Mouse (Mus musculus): ENCODE measurements at regions not wholly inside any gene's neighbourhood (a gene's known extent, or its start where the extent isn't known, plus 50 kb on each side); places are given as distances from the start of the nearest gene placed in this dataset.

GRCm38 (mm10) chr17:81225281-81225680, 160.4 kb upstream of the Thumpd2 start:
- ATAC-seq (ENCODE audit: extremely low read depth, insufficient number of reproducible peaks, low FRiP score, poor library complexity, severe bottlenecking) (no peak), DNase-seq (ENCODE audit: low spot score) (no peak)
- Histone ChIP-seq H3K9me3 (replicated peaks) (peaks cover under 1% of the 10 kb centered on the region; the same call in 1 of the 2 replicates), H3K4me3 (ENCODE audit: low read depth, low read length) (no peak overlapping the region), H3K36me3 (replicated peaks) (no peaks in the 10 kb centered on the region), H3K27me3 (ENCODE audit: insufficient read depth, low read length) (no peaks in the 10 kb centered on the region), H3K4me1 (ENCODE audit: insufficient read depth, low read depth, low read length) (no peaks in the 10 kb centered on the region)
- TF ChIP-seq GATA1 (IDR thresholded peaks at IDR 0.05; ENCODE audit: borderline replicate concordance, low read length) (no peak), TAL1 (conservative IDR thresholded peaks at IDR 0.05; ENCODE audit: low read depth, low read length) (no peak), POLR2AphosphoS5 (IDR thresholded peaks at IDR 0.05; ENCODE audit: insufficient replicate concordance, low read depth, low read length) (no peak), CTCF (IDR thresholded peaks at IDR 0.05; ENCODE audit: low read depth, low read length) (no peak), GATA2 (IDR thresholded peaks at IDR 0.05; ENCODE audit: borderline replicate concordance, low read depth, low read length) (no peak)

DNA sequence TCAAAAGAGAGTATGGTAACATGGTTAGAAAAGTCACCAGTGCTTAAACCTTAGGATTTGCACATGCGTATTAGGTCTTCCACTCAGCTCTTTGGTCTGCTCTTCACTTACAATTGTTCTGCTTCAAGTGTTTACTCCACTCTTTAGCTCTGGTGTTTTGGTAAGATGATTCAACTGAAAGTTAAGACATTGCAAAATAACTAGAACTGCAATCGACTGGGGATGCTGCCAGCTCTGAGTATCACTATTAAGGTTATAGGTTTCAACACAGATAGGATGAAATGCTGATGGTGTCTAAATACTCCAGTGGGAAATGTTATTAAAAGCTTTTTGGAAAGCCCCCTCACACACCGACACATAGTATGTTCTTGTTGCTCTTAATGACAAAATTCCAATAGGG, 156.6 kb upstream of the Thumpd2 start:
- Histone ChIP-seq H3K36me3 (replicated peaks) (no peaks in the 10 kb centered on the region), H3K9me3 (replicated peaks) (no peaks in the 10 kb centered on the region; the same call in 1 of the 2 replicates), H3K4me1 (ENCODE audit: insufficient read depth, low read depth, low read length) (no peaks in the 10 kb centered on the region), H3K4me3 (ENCODE audit: low read depth, low read length) (no peak overlapping the region), H3K27me3 (ENCODE audit: insufficient read depth, low read length) (no peaks in the 10 kb centered on the region)
- no peak for ATAC-seq (ENCODE audit: extremely low read depth, insufficient number of reproducible peaks, low FRiP score, poor library complexity, severe bottlenecking)
- TF ChIP-seq CTCF (IDR thresholded peaks at IDR 0.05; ENCODE audit: low read depth, low read length): no peak
- no peak for TF ChIP-seq POLR2AphosphoS5 (IDR thresholded peaks at IDR 0.05; ENCODE audit: insufficient replicate concordance, low read depth, low read length)
- TF ChIP-seq TAL1 (conservative IDR thresholded peaks at IDR 0.05; ENCODE audit: low read depth, low read length): no peak
- no peak for TF ChIP-seq GATA1 (IDR thresholded peaks at IDR 0.05; ENCODE audit: borderline replicate concordance, low read length)
- no peak for TF ChIP-seq GATA2 (IDR thresholded peaks at IDR 0.05; ENCODE audit: borderline replicate concordance, low read depth, low read length)
- no peak for DNase-seq (ENCODE audit: low spot score)

- Histone ChIP-seq H3K36me3 (replicated peaks) (no peaks in the 10 kb centered on the region), H3K27me3 (ENCODE audit: insufficient read depth, low read length) (no peaks in the 10 kb centered on the region), H3K4me1 (ENCODE audit: insufficient read depth, low read depth, low read length) (no peaks in the 10 kb centered on the region), H3K4me3 (ENCODE audit: low read depth, low read length) (no peak overlapping the region), H3K9me3 (replicated peaks) (0 out of 2 replicates have a peak, but pooled peaks cover 2% of the 10 kb centered on the region)
- no peak for TF ChIP-seq POLR2AphosphoS5 (IDR thresholded peaks at IDR 0.05; ENCODE audit: insufficient replicate concordance, low read depth, low read length)
- TF ChIP-seq GATA1 (IDR thresholded peaks at IDR 0.05; ENCODE audit: borderline replicate concordance, low read length): no peak
- TF ChIP-seq CTCF (IDR thresholded peaks at IDR 0.05; ENCODE audit: low read depth, low read length): no peak
- TF ChIP-seq GATA2 (IDR thresholded peaks at IDR 0.05; ENCODE audit: borderline replicate concordance, low read depth, low read length): no peak
- TF ChIP-seq TAL1 (conservative IDR thresholded peaks at IDR 0.05; ENCODE audit: low read depth, low read length): no peak
- ATAC-seq (ENCODE audit: extremely low read depth, insufficient number of reproducible peaks, low FRiP score, poor library complexity, severe bottlenecking) (no peak), DNase-seq (ENCODE audit: low spot score) (no peak)
Observed at GRCm38 (mm10) chr17:81214844-81215243, 150.0 kb upstream of the Thumpd2 start.

GRCm38 (mm10) chr17:81212043-81212442, 147.2 kb upstream of the Thumpd2 start:
- TF ChIP-seq CTCF (IDR thresholded peaks at IDR 0.05; ENCODE audit: low read depth, low read length) (no peak), GATA2 (IDR thresholded peaks at IDR 0.05; ENCODE audit: borderline replicate concordance, low read depth, low read length) (no peak), GATA1 (IDR thresholded peaks at IDR 0.05; ENCODE audit: borderline replicate concordance, low read length) (no peak), TAL1 (conservative IDR thresholded peaks at IDR 0.05; ENCODE audit: low read depth, low read length) (no peak)
- ATAC-seq (ENCODE audit: extremely low read depth, insufficient number of reproducible peaks, low FRiP score, poor library complexity, severe bottlenecking) (no peak), DNase-seq (ENCODE audit: low spot score) (no peak)
- Histone ChIP-seq H3K4me3 (ENCODE audit: low read depth, low read length) (no peak overlapping the region), H3K36me3 (replicated peaks) (no peaks in the 10 kb centered on the region), H3K27me3 (ENCODE audit: insufficient read depth, low read length) (no peaks in the 10 kb centered on the region), H3K4me1 (ENCODE audit: insufficient read depth, low read depth, low read length) (no peaks in the 10 kb centered on the region), H3K9me3 (replicated peaks) (peaks cover 9% of the 10 kb centered on the region)

GRCm38 (mm10) chr17:81210389-81210788, 145.5 kb upstream of the Thumpd2 start:
- Histone ChIP-seq H3K36me3 (replicated peaks) (no peaks in the 10 kb centered on the region), H3K4me3 (ENCODE audit: low read depth, low read length) (no peak overlapping the region), H3K27me3 (ENCODE audit: insufficient read depth, low read length) (no peaks in the 10 kb centered on the region), H3K4me1 (ENCODE audit: insufficient read depth, low read depth, low read length) (no peaks in the 10 kb centered on the region), H3K9me3 (replicated peaks) (peaks cover 15% of the 10 kb centered on the region)
- DNase-seq (ENCODE audit: low spot score): no peak
- no peak for ATAC-seq (ENCODE audit: extremely low read depth, insufficient number of reproducible peaks, low FRiP score, poor library complexity, severe bottlenecking)
- no peak for TF ChIP-seq GATA1 (IDR thresholded peaks at IDR 0.05; ENCODE audit: borderline replicate concordance, low read length)
- no peak for TF ChIP-seq POLR2AphosphoS5 (IDR thresholded peaks at IDR 0.05; ENCODE audit: insufficient replicate concordance, low read depth, low read length)
- TF ChIP-seq TAL1 (conservative IDR thresholded peaks at IDR 0.05; ENCODE audit: low read depth, low read length): no peak
- TF ChIP-seq GATA2 (IDR thresholded peaks at IDR 0.05; ENCODE audit: borderline replicate concordance, low read depth, low read length): no peak
- no peak for TF ChIP-seq CTCF (IDR thresholded peaks at IDR 0.05; ENCODE audit: low read depth, low read length)

GRCm38 (mm10) chr17:81209323-81209722, 144.4 kb upstream of the Thumpd2 start:
- no peak overlapping the region for H3K4me3 ChIP-seq (ENCODE audit: low read depth, low read length)
- ATAC-seq (ENCODE audit: extremely low read depth, insufficient number of reproducible peaks, low FRiP score, poor library complexity, severe bottlenecking) (no peak), DNase-seq (ENCODE audit: low spot score) (no peak)
- TF ChIP-seq TAL1 (conservative IDR thresholded peaks at IDR 0.05; ENCODE audit: low read depth, low read length) (no peak), POLR2AphosphoS5 (IDR thresholded peaks at IDR 0.05; ENCODE audit: insufficient replicate concordance, low read depth, low read length) (no peak), GATA2 (IDR thresholded peaks at IDR 0.05; ENCODE audit: borderline replicate concordance, low read depth, low read length) (no peak), GATA1 (IDR thresholded peaks at IDR 0.05; ENCODE audit: borderline replicate concordance, low read length) (no peak), CTCF (IDR thresholded peaks at IDR 0.05; ENCODE audit: low read depth, low read length) (no peak)
- H3K4me1 ChIP-seq (ENCODE audit: insufficient read depth, low read depth, low read length): no peaks in the 10 kb centered on the region
- peaks cover 15% of the 10 kb centered on the region for H3K9me3 ChIP-seq (replicated peaks)
- H3K27me3 ChIP-seq (ENCODE audit: insufficient read depth, low read length): no peaks in the 10 kb centered on the region
- H3K36me3 ChIP-seq (replicated peaks): no peaks in the 10 kb centered on the region
